In the genomic region with DNA sequence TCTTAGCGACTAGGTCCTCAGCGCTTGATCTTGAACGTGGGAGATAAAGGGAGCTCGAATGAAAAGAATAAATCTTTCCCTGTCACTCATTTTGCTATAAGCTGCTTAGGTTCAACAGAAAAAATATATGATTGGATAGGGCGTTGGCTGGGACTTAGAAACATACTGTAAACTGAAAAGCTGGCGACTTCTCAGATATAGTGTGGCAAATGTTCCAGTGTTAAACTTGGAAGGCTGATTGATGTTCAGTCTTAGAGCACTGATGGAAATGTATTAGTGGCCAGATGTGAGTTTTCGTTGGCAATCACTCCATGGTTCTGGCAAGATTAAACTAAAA, we compare ENCODE assay signal across 8 mouse cellular contexts. TPM values are rescaled to one million over a fixed set of nuclear protein-coding genes. Genes with fewer than 3 reads are reported as not detected.
DNase-seq lines count a peak whose midpoint lies in the region; ATAC-seq and TF ChIP-seq lines count a peak whose summit lies in the region.

No protein-coding gene starts in this region.

- H3K79me2 ChIP-seq in heart, adult 2 months (replicated peaks; ENCODE audit: control insufficient read depth, insufficient read depth, low read length): no peaks in the 10 kb centered on the region
- no peaks in the 10 kb centered on the region for H3K79me2 ChIP-seq in C2C12 (ENCODE audit: control insufficient read depth, insufficient read depth)

- no peak overlapping the region for H3K9ac ChIP-seq in heart, adult 2 months (ENCODE audit: low read depth, low read length)
- peak overlapping the region; percentile 95 for H3K9ac ChIP-seq in forebrain, embryonic 13.5 days
- H3K9ac ChIP-seq in liver, embryonic 14.5 days (replicated peaks): peak overlapping the region; percentile 47

- ATAC-seq in forebrain, embryonic 13.5 days: peak; percentile 37; the same call in 1 of the 2 replicates
- peak; percentile 7 for ATAC-seq in liver, embryonic 14.5 days (ENCODE audit: insufficient read depth)
- no peak for ATAC-seq in granulocyte monocyte progenitor cell, adult 5-6 weeks (replicated peaks; ENCODE audit: poor library complexity, severe bottlenecking)

- WGBS in heart, adult 2 months: 3% methylated on average over 7 of the region's 7 CpGs
- WGBS in forebrain, embryonic 13.5 days: 12% methylated on average over 7 of the region's 7 CpGs
- 9% methylated on average over 7 of the region's 7 CpGs for WGBS in liver, embryonic 14.5 days (ENCODE audit: insufficient replicate concordance)

- peak overlapping the region; percentile 23 for H3K4me3 ChIP-seq in heart, adult 2 months
- H3K4me3 ChIP-seq in C2C12 (ENCODE audit: insufficient read depth, poor library complexity, severe bottlenecking): peak overlapping the region; percentile 71
- H3K4me3 ChIP-seq in forebrain, embryonic 13.5 days: peak overlapping the region; percentile 87
- peak overlapping the region; percentile 57 to 85 for H3K4me3 ChIP-seq in liver, embryonic 14.5 days (ENCODE audit: insufficient read depth in 1 of 2, low read depth in 2 of 2, low read length in 2 of 2)

- H3K27me3 ChIP-seq in heart, adult 2 months (ENCODE audit: control insufficient read depth, insufficient read depth, low read length): no peaks in the 10 kb centered on the region
- no peaks in the 10 kb centered on the region for H3K27me3 ChIP-seq in C2C12 (ENCODE audit: control insufficient read depth, insufficient read depth, insufficient read length)
- no peaks in the 10 kb centered on the region for H3K27me3 ChIP-seq in forebrain, embryonic 13.5 days
- H3K27me3 ChIP-seq in liver, embryonic 14.5 days (ENCODE audit: control insufficient read depth, insufficient read depth, low read length): no peaks in the 10 kb centered on the region

- TF ChIP-seq EP300 in heart, adult 2 months (IDR thresholded peaks at IDR 0.05; ENCODE audit: insufficient read depth, low read depth, low read length): no peak
- no peak for TF ChIP-seq EP300 in liver, embryonic 14.5 days (IDR thresholded peaks at IDR 0.05; ENCODE audit: low read depth)

- peaks cover 2% of the 10 kb centered on the region for H3K4me1 ChIP-seq in heart, adult 2 months (ENCODE audit: control insufficient read depth, insufficient read depth, low read length)
- H3K4me1 ChIP-seq in forebrain, embryonic 13.5 days: peaks cover 30% of the 10 kb centered on the region
- H3K4me1 ChIP-seq in liver, embryonic 14.5 days (replicated peaks; ENCODE audit: control insufficient read depth in 2 of 2, insufficient read depth in 2 of 2, low read length in 1 of 2): peaks cover 4 to 9% of the 10 kb centered on the region in 2 experiments; a peak in 3 of 4 replicates

- DNase-seq in heart, adult 2 months: no peak
- no peak for DNase-seq in heart, postnatal 4 days
- no peak for DNase-seq in liver, embryonic 14.5 days (ENCODE audit: low read depth in 3 of 3, low spot score in 3 of 3)
- no peak for DNase-seq in right cerebral cortex, postnatal 10 days (ENCODE audit: low spot score in 2 of 2)
- DNase-seq in kidney, adult 18-20 months: no peak

- H3K4me2 ChIP-seq in forebrain, embryonic 13.5 days: peak overlapping the region; percentile 67
- H3K4me2 ChIP-seq in liver, embryonic 14.5 days (ENCODE audit: low read depth): peak overlapping the region; percentile 84

- no peaks in the 10 kb centered on the region for H3K79me3 ChIP-seq in C2C12 (ENCODE audit: low read depth)

- H3K9me3 ChIP-seq in forebrain, embryonic 13.5 days (replicated peaks): no peaks in the 10 kb centered on the region
- H3K9me3 ChIP-seq in liver, embryonic 14.5 days (ENCODE audit: control insufficient read depth, low read length): no peaks in the 10 kb centered on the region

- TF ChIP-seq CTCF in heart, adult 2 months (IDR thresholded peaks at IDR 0.05): no peak
- no peak for TF ChIP-seq CTCF in C2C12 (IDR thresholded peaks at IDR 0.05; ENCODE audit: control insufficient read depth, insufficient read depth, insufficient read length)
- no peak for TF ChIP-seq CTCF in liver, embryonic 14.5 days (IDR thresholded peaks at IDR 0.05; ENCODE audit: low read depth)

- H3ac ChIP-seq in C2C12 (ENCODE audit: control insufficient read depth, insufficient read length, low read depth): peak overlapping the region; percentile 44

- intact Hi-C loops in heart, adult 2 months (cut with DNase I): loop anchor here (1.0 to 10.0 kb wide), 2 partner anchors 31 to 139 kb away; a partner anchor contains a TSS

- no peaks in the 10 kb centered on the region for H3K36me3 ChIP-seq in heart, adult 2 months (ENCODE audit: control insufficient read depth, insufficient read depth, low read length)
- H3K36me3 ChIP-seq in C2C12 (ENCODE audit: control insufficient read depth, insufficient read depth): peaks cover 4% of the 10 kb centered on the region
- peaks cover 5% of the 10 kb centered on the region; the same call in 1 of the 2 replicates for H3K36me3 ChIP-seq in forebrain, embryonic 13.5 days (ENCODE audit: poor library complexity, severe bottlenecking)
- no peaks in the 10 kb centered on the region for H3K36me3 ChIP-seq in liver, embryonic 14.5 days (replicated peaks; ENCODE audit: control insufficient read depth, insufficient read depth, low read depth)

- H3K27ac ChIP-seq in heart, adult 2 months: peak overlapping the region; percentile 54; the same call in 1 of the 2 replicates
- peak overlapping the region; percentile 80 for H3K27ac ChIP-seq in forebrain, embryonic 13.5 days
- H3K27ac ChIP-seq in liver, embryonic 14.5 days: no peak overlapping the region

- no peak for TF ChIP-seq POLR2A in heart, adult 2 months (IDR thresholded peaks at IDR 0.05; ENCODE audit: insufficient read depth, low read depth, low read length)

TF ChIP-seq in C2C12, 6 proteins besides CTCF, POLR2A, EP300 and RAD21:
- TF ChIP-seq MYOG (IDR thresholded peaks at IDR 0.05; ENCODE audit: control insufficient read depth, extremely low read depth, insufficient read length): no peak
- TF ChIP-seq USF1 (IDR thresholded peaks at IDR 0.05; ENCODE audit: low read depth): no peak
- TF ChIP-seq CEBPB (IDR thresholded peaks at IDR 0.05; ENCODE audit: low read depth): no peak
- no peak for TF ChIP-seq MYOD1 (IDR thresholded peaks at IDR 0.05; ENCODE audit: control insufficient read depth, insufficient read length, low read depth)
- no peak for TF ChIP-seq FOSL1 (IDR thresholded peaks at IDR 0.05; ENCODE audit: insufficient read depth, low read length, poor library complexity, severe bottlenecking)
- no peak for TF ChIP-seq MAX (IDR thresholded peaks at IDR 0.05)

RNA-seq across cellular contexts. Expression of a gene that starts 0.4 kb away (rescaled TPM):
- 10 to 100 TPM in 1 of 2 experiments, 1 to 10 TPM in 1; 9.0 to 11.4 TPM for total RNA-seq in heart, adult 2 months (2021)
- polyA plus RNA-seq in heart, adult 2 months (2012; rRNA removed): 1.1 and 3.3 TPM in 2 replicates
- 10 to 100 TPM; 13.9 to 16.0 TPM for total RNA-seq in heart, postnatal 4 days (2021)
- polyA plus RNA-seq in C2C12 (2012; fragmentation: generic; extraction: Trizol): 3.0 TPM
- 114 and 119 TPM in 2 replicates for polyA plus RNA-seq in forebrain, embryonic 13.5 days (2015; fragmentation: Nextera tagmentation; extraction: Ambion mirVana)
- polyA plus RNA-seq in liver, embryonic 14.5 days (2012; rRNA removed): 1.9 and 3.1 TPM in 2 replicates
- polyA plus RNA-seq in liver, embryonic 14.5 days (2014; fragmentation: Nextera tagmentation; extraction: Ambion mirVana): 11.1 and 12.3 TPM in 2 replicates
- total RNA-seq in granulocyte monocyte progenitor cell, adult 5-6 weeks (2014; fragmentation: Nextera tagmentation): 19.7 and 21.2 TPM in 2 replicates
- 31.8 and 32.7 TPM in 2 replicates for total RNA-seq in granulocyte monocyte progenitor cell, adult 5-6 weeks (2017)

RNA-seq across cellular contexts. Expression of a gene that starts 31.6 kb away (rescaled TPM):
- 10 to 100 TPM in 1 of 2 experiments, 1 to 10 TPM in 1; 8.8 to 11.0 TPM for total RNA-seq in heart, adult 2 months (2021)
- polyA plus RNA-seq in heart, adult 2 months (2012; rRNA removed): 3.1 and 3.3 TPM in 2 replicates
- total RNA-seq in heart, postnatal 4 days (2021): 10 to 100 TPM; 12.3 to 19.1 TPM
- polyA plus RNA-seq in C2C12 (2012; fragmentation: generic; extraction: Trizol): 6.9 TPM
- polyA plus RNA-seq in forebrain, embryonic 13.5 days (2015; fragmentation: Nextera tagmentation; extraction: Ambion mirVana): 16.4 and 16.7 TPM in 2 replicates
- 3.2 and 6.1 TPM in 2 replicates for polyA plus RNA-seq in liver, embryonic 14.5 days (2012; rRNA removed)
- polyA plus RNA-seq in liver, embryonic 14.5 days (2014; fragmentation: Nextera tagmentation; extraction: Ambion mirVana): 13.6 and 14.9 TPM in 2 replicates
- 34.6 and 48.5 TPM in 2 replicates for total RNA-seq in granulocyte monocyte progenitor cell, adult 5-6 weeks (2014; fragmentation: Nextera tagmentation)
- total RNA-seq in granulocyte monocyte progenitor cell, adult 5-6 weeks (2017): 69.1 and 69.6 TPM in 2 replicates

RNA-seq across cellular contexts. Expression of a gene that starts 31.9 kb away (rescaled TPM):
- 10 to 100 TPM; 29.0 to 29.2 TPM for total RNA-seq in heart, adult 2 months (2021)
- polyA plus RNA-seq in heart, adult 2 months (2012; rRNA removed): 8.2 and 14.4 TPM in 2 replicates
- total RNA-seq in heart, postnatal 4 days (2021): 10 to 100 TPM; 26.0 to 30.3 TPM
- 5.6 TPM for polyA plus RNA-seq in C2C12 (2012; fragmentation: generic; extraction: Trizol)
- 34.2 and 41.3 TPM in 2 replicates for polyA plus RNA-seq in forebrain, embryonic 13.5 days (2015; fragmentation: Nextera tagmentation; extraction: Ambion mirVana)
- polyA plus RNA-seq in liver, embryonic 14.5 days (2012; rRNA removed): 2.7 and 3.5 TPM in 2 replicates
- 12.2 and 13.0 TPM in 2 replicates for polyA plus RNA-seq in liver, embryonic 14.5 days (2014; fragmentation: Nextera tagmentation; extraction: Ambion mirVana)
- total RNA-seq in granulocyte monocyte progenitor cell, adult 5-6 weeks (2014; fragmentation: Nextera tagmentation): 11.2 and 18.0 TPM in 2 replicates
- 17.0 and 38.1 TPM in 2 replicates for total RNA-seq in granulocyte monocyte progenitor cell, adult 5-6 weeks (2017)

Comparison
In these comparisons a context has a peak if more than half of its experiments do, and no peak if none do; other contexts are left out.
1. H3K4me3 ChIP-seq: peak in every context shown above with its lines; median percentile 87 in forebrain, embryonic 13.5 days; 71 in C2C12; 71 in liver, embryonic 14.5 days; 23 in heart, adult 2 months.